Mouse (Mus musculus): ENCODE results near the gene Eif3j1. TPM values are rescaled to one million over a fixed set of nuclear protein-coding genes. Genes with fewer than 3 reads are reported as not detected.

Gene Eif3j1
- 10 to 100 TPM; 19.5 to 20.9 TPM for total RNA-seq (2023)

DNA sequence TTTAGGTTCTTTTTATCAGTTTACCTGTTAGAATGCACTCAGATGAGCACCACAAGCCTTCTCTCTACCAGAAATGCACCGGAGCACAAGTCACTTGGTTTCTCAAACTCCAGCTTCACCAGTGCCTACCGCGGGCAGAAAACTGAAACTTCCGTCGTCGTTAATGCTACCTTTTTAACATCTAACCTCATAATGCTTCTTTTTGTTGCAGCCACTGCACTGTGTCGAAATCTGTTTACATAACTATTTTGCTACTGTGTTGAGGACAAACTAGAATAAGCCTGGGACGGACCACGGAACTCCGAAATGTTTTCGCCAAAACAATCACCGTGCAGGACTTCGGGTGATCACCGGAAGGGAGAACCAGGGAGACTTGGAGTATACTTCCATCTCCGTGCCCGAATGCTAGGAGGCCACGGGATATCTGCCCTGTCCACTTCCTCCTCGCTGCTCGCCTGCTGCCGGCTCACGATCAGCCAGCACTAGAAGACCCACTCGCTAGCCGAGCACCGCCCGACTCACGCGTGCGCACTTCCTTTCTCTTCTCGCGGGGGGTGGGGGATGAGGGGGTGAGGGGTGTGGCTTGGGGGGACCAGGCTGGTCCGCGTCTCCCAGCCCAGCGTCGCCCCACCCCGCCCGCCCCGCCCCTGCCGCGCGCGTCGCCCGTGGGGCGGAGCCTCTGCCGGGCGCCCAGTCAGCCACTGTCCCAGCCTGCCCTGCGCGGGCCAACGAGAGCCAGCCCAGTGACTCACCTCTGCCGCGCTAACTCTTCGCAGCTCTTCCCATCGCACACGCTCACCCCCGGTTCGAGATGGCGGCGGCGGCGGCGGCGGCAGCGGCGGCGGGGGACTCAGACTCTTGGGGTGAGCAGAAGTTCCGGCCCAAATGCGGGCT lies at the start of gene Eif3j1:
TSS of gene Eif3j1 (plus strand) at position 685 of the 894 bp plus-strand sequence.

Other genes starting within 250 kb of the Eif3j1 start
- gene Frmd5, start 221.5 kb upstream of the Eif3j1 start, total RNA-seq (2023): not detected
- under 1 TPM; 0.58 to 0.77 TPM for gene Casc4, start 161.6 kb upstream of the Eif3j1 start, total RNA-seq (2023)
- gene Ctdspl2, start 72.5 kb upstream of the Eif3j1 start, total RNA-seq (2023): 10 to 100 TPM; 24.0 to 26.0 TPM
- not detected for gene Mageb3, start 72.5 kb upstream of the Eif3j1 start, total RNA-seq (2023)
- gene Spg11, start 89.8 kb downstream of the Eif3j1 start, total RNA-seq (2023): 10 to 100 TPM; 25.1 to 25.4 TPM
- gene B2m, start 119.1 kb downstream of the Eif3j1 start, total RNA-seq (2023): 1,000 to 10,000 TPM; 1,167 to 1,220 TPM
- gene Trim69, start 132.2 kb downstream of the Eif3j1 start, total RNA-seq (2023): under 1 TPM in 1 of 2 experiments, not detected in 1; 0.27 TPM
- gene Patl2, start 157.6 kb downstream of the Eif3j1 start, total RNA-seq (2023): not detected
- gene Terb2, start 157.7 kb downstream of the Eif3j1 start, total RNA-seq (2023): not detected
- gene Sord, start 206.2 kb downstream of the Eif3j1 start, total RNA-seq (2023): 10 to 100 TPM; 17.1 to 19.6 TPM

All from neutrophil, adult 59 days (primary cell).